Mouse (Mus musculus) T-helper 2 cell (primary cell): ENCODE measurements around the gene Etv4.

Source experiments
- in situ Hi-C: fragments of 300-600 bp; cut with MboI, MseI; formaldehyde crosslinking; loops from one replicate; pipeline ENCODE4 v1.15.1; 2025; ENCODE audit warnings: high pct_unique_total_duplicates

The Etv4 gene

GRCm38 (mm10) chr11:101785143-101785851 lies at the start of gene Etv4:
Gene Etv4, minus strand, starts transcription at chr11:101785371.
- in situ Hi-C loops: no loop called here

DNA sequence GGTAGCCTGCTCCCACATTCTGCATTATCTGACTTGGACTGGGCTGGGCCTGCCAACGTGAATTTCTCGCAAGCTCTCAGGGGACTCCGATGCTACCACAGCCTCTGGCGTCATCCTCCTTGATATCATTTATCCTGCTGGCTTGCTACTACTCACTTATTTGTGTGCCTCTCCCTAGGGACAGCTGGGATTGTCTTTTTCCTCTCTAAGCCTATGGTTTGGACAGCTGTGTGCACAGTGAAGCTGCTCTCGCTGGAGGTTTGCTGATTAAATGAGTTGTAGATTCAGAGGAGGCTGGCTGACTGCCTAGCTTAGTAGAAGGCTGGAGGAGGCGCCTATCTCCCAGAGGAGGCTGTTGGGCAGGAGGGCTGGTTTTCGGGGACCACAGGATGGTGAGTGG lies 46.8 kb upstream of the Etv4 start:
- in situ Hi-C loops: no loop called here

DNA sequence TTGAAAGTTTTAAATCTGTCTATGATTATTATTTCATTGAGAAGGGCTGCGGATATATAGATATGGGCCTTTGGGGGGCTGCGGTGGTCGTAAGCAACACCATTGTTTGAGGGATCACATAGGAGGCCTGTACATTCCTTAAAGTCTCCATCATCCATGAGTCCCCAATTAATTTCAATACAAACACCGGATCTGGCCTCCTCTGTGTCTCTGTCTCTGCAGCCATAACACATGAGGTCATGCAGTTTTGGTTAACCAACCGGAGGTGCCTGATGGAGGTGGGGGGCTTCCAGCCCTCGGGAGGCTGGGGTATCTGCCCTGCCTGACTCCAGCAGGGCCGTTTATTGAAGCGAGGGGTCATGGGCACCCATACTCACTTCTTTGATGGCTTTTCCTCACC lies 45.4 kb upstream of the Etv4 start:
- in situ Hi-C loops: no loop called here

- in situ Hi-C loops: no loop called here
Measured at GRCm38 (mm10) chr11:101830112-101830511, 44.9 kb upstream of the Etv4 start.

- in situ Hi-C loops: no loop called here
Measured at GRCm38 (mm10) chr11:101828718-101829117, 43.5 kb upstream of the Etv4 start.

GRCm38 (mm10) chr11:101823210-101823609 lies 38.0 kb upstream of the Etv4 start:
- in situ Hi-C loops: loop anchor here (25.0 kb wide), 1 partner anchor 1889 kb away; no protein-coding TSS in a partner anchor

DNA sequence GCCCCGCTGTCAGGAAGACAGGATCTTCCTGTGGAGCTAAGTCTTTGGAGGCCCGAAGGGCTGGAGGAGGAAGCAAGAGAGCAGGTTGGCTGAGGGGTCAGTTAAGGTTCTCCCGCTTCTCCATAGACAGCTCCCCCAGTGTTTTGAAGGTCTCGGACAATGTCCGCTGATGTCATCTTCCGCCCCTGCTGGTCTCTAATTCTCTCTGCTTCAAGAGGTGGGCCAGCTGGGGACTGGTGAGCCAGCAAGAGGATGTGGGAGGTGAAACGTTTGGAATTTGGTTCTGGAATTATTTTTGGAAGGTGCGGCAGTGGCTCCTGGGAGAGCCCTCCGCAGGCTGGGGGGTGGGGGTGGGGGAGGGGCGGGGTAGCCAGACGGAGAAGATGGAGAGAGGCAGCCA lies 35.7 kb upstream of the Etv4 start:
- in situ Hi-C loops: loop anchor here (25.0 kb wide), 1 partner anchor 1891 kb away; no protein-coding TSS in a partner anchor

GRCm38 (mm10) chr11:101819853-101820252 lies 34.7 kb upstream of the Etv4 start:
- in situ Hi-C loops: loop anchor here (25.0 kb wide), 1 partner anchor 1892 kb away; no protein-coding TSS in a partner anchor

GRCm38 (mm10) chr11:101815103-101816085 lies 30.2 kb upstream of the Etv4 start:
- in situ Hi-C loops: loop anchor here (25.0 kb wide), 1 partner anchor 1897 kb away; no protein-coding TSS in a partner anchor

DNA sequence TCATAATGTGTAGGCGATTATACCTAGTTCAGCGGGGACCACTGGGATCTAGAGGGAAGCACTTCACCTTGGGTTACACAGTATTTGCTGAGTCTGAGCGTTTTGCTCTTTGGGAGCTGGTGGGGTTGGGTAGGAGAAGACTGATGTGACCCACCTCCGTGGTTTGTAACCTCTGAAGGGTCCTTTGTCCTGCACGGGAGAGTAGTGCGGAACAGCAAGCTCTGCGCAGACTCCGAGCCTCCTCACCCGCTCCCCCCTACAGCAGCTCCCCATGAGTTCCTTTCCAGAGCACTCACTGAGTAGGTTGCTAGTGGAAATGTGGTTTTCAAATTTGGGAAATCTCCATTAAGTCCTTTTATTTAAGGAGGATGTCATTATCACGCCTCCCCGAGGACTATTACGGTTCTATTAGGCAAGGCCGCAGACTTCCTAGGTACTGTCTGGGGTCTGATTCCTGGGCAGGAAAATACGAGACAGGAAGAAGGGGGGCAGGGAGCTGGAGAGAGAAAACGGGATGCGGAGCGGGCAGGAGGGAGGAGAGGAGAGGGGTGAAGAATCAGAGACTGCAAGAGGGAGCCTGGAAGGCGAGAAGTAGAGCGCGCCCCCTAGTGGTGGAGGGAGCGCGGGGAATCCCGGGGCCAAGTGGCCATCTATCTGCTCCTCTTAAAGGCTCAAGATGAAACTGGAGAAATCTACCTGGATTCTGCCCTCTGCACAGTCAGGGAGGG lies 29.4 kb upstream of the Etv4 start:
- in situ Hi-C loops: loop anchor here (5.0 to 25.0 kb wide), 2 partner anchors 98 to 1898 kb away; no protein-coding TSS in a partner anchor

GRCm38 (mm10) chr11:101813259-101813658 lies 28.1 kb upstream of the Etv4 start:
- in situ Hi-C loops: loop anchor here (5.0 to 25.0 kb wide), 2 partner anchors 99 to 1899 kb away; no protein-coding TSS in a partner anchor

DNA sequence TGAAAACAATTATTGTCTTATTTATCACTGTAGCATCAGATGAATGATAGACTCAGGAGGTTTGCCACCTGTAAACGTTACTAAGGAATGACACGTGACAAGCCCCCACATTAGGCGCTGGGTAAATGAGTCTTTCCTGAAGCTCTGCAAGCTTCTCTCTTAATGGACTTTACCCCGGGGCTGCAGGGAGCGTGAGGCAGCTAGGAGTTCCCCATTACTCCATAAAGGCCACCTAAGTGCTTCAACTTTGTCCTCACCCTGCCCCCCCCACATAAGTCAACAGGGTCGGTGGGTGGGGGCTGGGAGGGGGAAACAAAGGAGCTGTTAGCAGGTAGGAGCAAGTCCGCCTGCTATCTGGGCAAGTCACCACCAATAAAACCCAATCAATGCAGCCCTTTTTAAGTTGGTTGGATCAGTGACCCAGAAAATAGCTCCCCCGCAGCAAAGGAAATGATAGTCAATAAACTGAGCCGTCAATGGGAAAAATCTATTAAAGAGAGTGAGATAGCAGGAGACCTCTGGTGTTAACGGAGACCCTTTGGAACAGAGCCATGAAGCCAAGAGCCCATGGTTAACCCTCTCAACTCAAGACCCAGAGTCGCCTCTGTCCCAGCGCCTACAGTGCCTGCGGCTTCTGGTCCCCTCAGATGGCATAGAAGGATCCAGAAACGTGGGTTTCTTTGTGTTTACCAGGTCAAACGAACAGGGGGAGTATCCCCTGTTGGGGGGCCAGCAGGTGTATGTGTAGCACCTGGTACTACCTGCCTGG lies 24.1 kb upstream of the Etv4 start:
- in situ Hi-C loops: loop anchor here (25.0 kb wide), 1 partner anchor 1903 kb away; no protein-coding TSS in a partner anchor

DNA sequence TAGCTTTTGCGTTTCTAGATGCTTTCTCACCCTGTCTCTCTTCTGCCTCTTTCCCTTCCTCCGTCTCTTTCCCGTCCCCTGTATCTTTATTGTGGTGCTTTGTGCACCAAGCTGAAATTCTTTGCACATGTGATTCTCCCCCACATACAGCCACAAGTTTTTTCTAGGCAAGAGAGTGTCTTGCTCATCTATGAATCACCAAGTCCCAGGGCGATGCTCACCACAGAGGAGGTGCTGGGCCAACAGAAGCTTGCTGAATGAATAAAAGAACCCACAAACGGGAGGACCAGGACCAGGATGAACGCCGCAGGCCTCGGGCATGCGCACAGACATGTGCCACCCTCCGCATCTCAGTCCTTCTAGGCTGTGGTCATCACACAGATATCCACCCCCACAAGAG lies 22.1 kb upstream of the Etv4 start:
- in situ Hi-C loops: loop anchor here (25.0 kb wide), 1 partner anchor 1905 kb away; no protein-coding TSS in a partner anchor

DNA sequence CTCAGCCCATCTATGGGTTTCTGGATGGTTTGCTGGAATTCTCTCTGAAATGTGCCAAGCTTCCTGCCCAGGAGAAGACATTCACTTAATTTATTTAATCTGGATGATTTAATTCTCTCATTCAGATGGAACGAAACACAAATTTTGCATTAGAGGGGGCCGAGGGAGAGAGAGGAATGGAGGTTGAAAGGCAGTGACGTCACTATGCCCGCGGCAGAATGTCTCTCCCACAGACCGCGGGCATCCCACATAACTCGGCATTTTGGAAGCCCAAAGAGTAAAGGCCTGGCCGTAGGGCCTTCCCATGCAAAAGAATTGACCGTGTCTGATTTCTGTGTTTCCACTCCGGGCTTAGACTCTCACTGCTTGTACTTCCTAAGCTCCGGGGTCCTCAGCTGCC lies 21.6 kb upstream of the Etv4 start:
- in situ Hi-C loops: loop anchor here (25.0 kb wide), 1 partner anchor 1906 kb away; no protein-coding TSS in a partner anchor

GRCm38 (mm10) chr11:101805113-101805704 lies 20.0 kb upstream of the Etv4 start:
- in situ Hi-C loops: loop anchor here (25.0 kb wide), 1 partner anchor 1907 kb away; no protein-coding TSS in a partner anchor

GRCm38 (mm10) chr11:101801386-101801785 lies 16.2 kb upstream of the Etv4 start:
- in situ Hi-C loops: loop anchor here (25.0 kb wide), 1 partner anchor 1911 kb away; no protein-coding TSS in a partner anchor

DNA sequence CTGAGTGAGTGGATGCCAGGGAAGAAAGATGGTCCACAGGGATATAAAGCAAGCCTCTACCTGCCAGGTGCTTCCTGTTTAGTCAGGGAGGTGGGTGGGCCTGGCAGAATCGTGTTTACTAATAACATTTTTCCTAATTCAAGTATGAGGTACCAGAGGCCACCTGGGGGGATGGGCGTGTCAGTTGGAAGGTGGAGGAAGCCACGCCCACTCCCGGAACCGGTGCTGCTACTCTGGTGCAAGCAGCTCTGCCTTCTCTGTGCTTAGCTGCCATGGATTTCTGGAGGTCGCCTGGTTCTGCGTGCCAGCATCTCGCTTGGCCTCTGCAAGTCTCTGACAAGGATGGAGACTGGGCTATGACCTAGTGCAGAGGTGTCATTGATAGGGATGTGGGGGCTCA lies 12.9 kb upstream of the Etv4 start:
- in situ Hi-C loops: no loop called here

- in situ Hi-C loops: no loop called here
Measured at GRCm38 (mm10) chr11:101797355-101797754, 12.2 kb upstream of the Etv4 start.

GRCm38 (mm10) chr11:101790811-101791526 lies 5.8 kb upstream of the Etv4 start:
- in situ Hi-C loops: no loop called here
